In the genomic region with DNA sequence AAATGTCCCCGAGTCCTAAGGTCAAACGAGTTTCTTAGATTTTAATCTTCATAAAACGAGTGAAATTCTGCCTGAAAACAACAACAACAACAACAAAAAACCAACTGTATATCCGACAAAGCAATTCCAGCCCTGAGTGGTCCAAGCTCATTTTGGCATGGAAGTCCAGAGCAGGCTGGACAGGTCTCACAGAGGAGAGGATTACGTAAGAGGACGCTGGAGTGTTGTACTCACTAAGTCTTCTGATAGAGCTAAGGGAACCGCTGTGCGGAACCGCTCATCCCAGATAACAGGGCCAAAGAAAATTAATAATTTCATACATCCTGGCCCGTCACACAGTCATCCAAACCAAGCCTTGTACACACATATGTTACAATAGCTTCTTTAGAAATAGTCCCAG, we compare ENCODE assay signal across 24 mouse cellular contexts.
DNase-seq lines count a peak whose midpoint lies in the region; ATAC-seq and TF ChIP-seq lines count a peak whose summit lies in the region.
"Had no signal": no experiment of that assay in that cellular context is flagged by ENCODE, and none has a peak within 500 bp of the region (broad histone marks: within the 10 kb centered on the region; RNA-seq: fewer than 3 reads in every experiment).

No protein-coding gene starts in this region.

- TF ChIP-seq EP300 in liver, postnatal 0 days (IDR thresholded peaks at IDR 0.05; ENCODE audit: low read depth) = no peak

- DNase-seq in heart, embryonic 10.5 days (ENCODE audit: low spot score) = no peak
- DNase-seq in heart, adult 9 months (ENCODE audit: low spot score in 2 of 2) = no peak
- DNase-seq in liver, embryonic 11.5 days (ENCODE audit: low spot score) = no peak
- no peak for DNase-seq in liver, postnatal 0 days
- DNase-seq in 3T3-L1 (ENCODE audit: low read depth, low spot score) (peak; percentile 40), adipocyte (ENCODE audit: low spot score) (peak; percentile 47)
- no peak for DNase-seq in cerebellum, postnatal 36 days
- DNase-seq in layer of hippocampus, adult 9-10 months (ENCODE audit: low spot score) = no peak
- DNase-seq: adrenal gland, postnatal 14 days; B cell, adult 2 months; cerebellum, adult 9-11 months; kidney, adult 9 months; kidney, postnatal 14 days; layer of hippocampus, postnatal 36 days had no signal

- 0 out of 2 replicates have a peak overlapping the region, but pooled peaks have one; percentile 76 for H3K27ac ChIP-seq in heart, embryonic 10.5 days
- peak overlapping the region; percentile 48; the same call in 1 of the 2 replicates for H3K27ac ChIP-seq in liver, embryonic 11.5 days (ENCODE audit: low read depth, low read length)
- no peak overlapping the region for H3K27ac ChIP-seq in liver, postnatal 0 days (ENCODE audit: low read depth)
- H3K27ac ChIP-seq: embryonic facial prominence, embryonic 13.5 days; forebrain, embryonic 13.5 days; hindbrain, postnatal 0 days; liver, embryonic 14.5 days had no signal

- WGBS in heart, embryonic 10.5 days = 76% methylated on average over 10 of the region's 10 CpGs
- 70% methylated on average over 10 of the region's 10 CpGs for WGBS in liver, embryonic 11.5 days
- 63% methylated on average over 10 of the region's 10 CpGs for WGBS in liver, postnatal 0 days (ENCODE audit: insufficient replicate concordance)

- H3K4me3 ChIP-seq in heart, embryonic 10.5 days = no peak overlapping the region
- H3K4me3 ChIP-seq in liver, embryonic 11.5 days (ENCODE audit: low read depth, low read length) = no peak overlapping the region
- H3K4me3 ChIP-seq in liver, postnatal 0 days (ENCODE audit: low read depth, low read length) = no peak overlapping the region
- H3K4me3 ChIP-seq: embryonic facial prominence, embryonic 13.5 days; erythroblast, embryonic 14.5 days; forebrain, embryonic 13.5 days had no signal

- no peaks in the 10 kb centered on the region for H3K36me3 ChIP-seq in heart, embryonic 10.5 days
- no peaks in the 10 kb centered on the region for H3K36me3 ChIP-seq in liver, embryonic 11.5 days (ENCODE audit: control insufficient read depth, insufficient read depth, low read length)
- H3K36me3 ChIP-seq in liver, postnatal 0 days (replicated peaks; ENCODE audit: insufficient read depth, low read length) = no peaks in the 10 kb centered on the region
- H3K36me3 ChIP-seq: embryonic facial prominence, embryonic 13.5 days; G1E had no signal

- H3K9me3 ChIP-seq in heart, embryonic 10.5 days = no peaks in the 10 kb centered on the region
- no peaks in the 10 kb centered on the region for H3K9me3 ChIP-seq in liver, embryonic 11.5 days (ENCODE audit: control insufficient read depth, low read length)
- H3K9me3 ChIP-seq in liver, postnatal 0 days (ENCODE audit: low read length) = no peaks in the 10 kb centered on the region
- H3K9me3 ChIP-seq: embryonic facial prominence, embryonic 13.5 days; forebrain, embryonic 13.5 days; G1E had no signal

- peaks cover 93% of the 10 kb centered on the region for H3K4me1 ChIP-seq in heart, embryonic 10.5 days
- peaks cover 36% of the 10 kb centered on the region for H3K4me1 ChIP-seq in liver, embryonic 11.5 days (replicated peaks; ENCODE audit: control insufficient read depth, insufficient read depth, low read length)
- peaks cover 18% of the 10 kb centered on the region for H3K4me1 ChIP-seq in liver, postnatal 0 days (ENCODE audit: insufficient read depth)
- H3K4me1 ChIP-seq: forebrain, embryonic 13.5 days had no signal

- H3K27me3 ChIP-seq in heart, embryonic 10.5 days (ENCODE audit: insufficient read depth, poor library complexity, severe bottlenecking) = no peaks in the 10 kb centered on the region
- H3K27me3 ChIP-seq in liver, embryonic 11.5 days (replicated peaks; ENCODE audit: control insufficient read depth, insufficient read depth, low read length) = no peaks in the 10 kb centered on the region
- H3K27me3 ChIP-seq in liver, postnatal 0 days (ENCODE audit: insufficient read depth, low read length) = no peaks in the 10 kb centered on the region
- H3K27me3 ChIP-seq: CH12.LX; embryonic facial prominence, embryonic 13.5 days; forebrain, embryonic 13.5 days had no signal

- no peak for TF ChIP-seq CTCF in liver, postnatal 0 days (IDR thresholded peaks at IDR 0.05; ENCODE audit: low read depth)

- no peak overlapping the region for H3K9ac ChIP-seq in liver, embryonic 11.5 days (ENCODE audit: low read depth, low read length)
- H3K9ac ChIP-seq in liver, postnatal 0 days (replicated peaks) = no peak overlapping the region
- H3K9ac ChIP-seq: embryonic facial prominence, embryonic 13.5 days; forebrain, embryonic 13.5 days; liver, embryonic 14.5 days had no signal

- ATAC-seq in liver, embryonic 11.5 days (replicated peaks; ENCODE audit: low FRiP score) = no peak
- ATAC-seq in liver, postnatal 0 days = no peak
- ATAC-seq: activated CD4-positive, CD25-positive, alpha-beta regulatory T cell, adult 4 months; forebrain, embryonic 13.5 days; hindbrain, postnatal 0 days; intestine, embryonic 16.5 days had no signal

- no peak overlapping the region for H3K4me2 ChIP-seq in liver, embryonic 11.5 days
- no peak overlapping the region for H3K4me2 ChIP-seq in liver, postnatal 0 days (ENCODE audit: low read depth, low read length)
- H3K4me2 ChIP-seq: embryonic facial prominence, embryonic 13.5 days; forebrain, embryonic 13.5 days; midbrain, embryonic 11.5 days had no signal

Comparison
In these comparisons a context has a peak if more than half of its experiments do, and no peak if none do; other contexts are left out.
1. DNase-seq: peak in 3T3-L1 (single experiment) and adipocyte (single experiment); none in heart, embryonic 10.5 days (single experiment), heart, adult 9 months (0 of 2), liver, embryonic 11.5 days (single experiment), liver, postnatal 0 days (single experiment), cerebellum, postnatal 36 days (0 of 2) and layer of hippocampus, adult 9-10 months (single experiment).